Mouse (Mus musculus): ENCODE measurements around the gene Sipa1l1. TPM values are rescaled to one million over a fixed set of nuclear protein-coding genes. Genes with fewer than 3 reads are reported as not detected.
"Not testable (repeated sequence)": the region's sequence is repeated elsewhere in the genome, so short reads cannot be mapped to it uniquely, and the experiment has no call there.

The Sipa1l1 gene
- total RNA-seq, 2 experiments from 2014 or later: 242 to 306 TPM

GRCm38 (mm10) chr12:82171591-82171990 lies 2.5 kb downstream of the Sipa1l1 start:
- intact Hi-C loops (cut with DNase I): loop anchor here (5.0 to 10.0 kb wide), 4 partner anchors 56 to 296 kb away; no protein-coding TSS in a partner anchor
- DNase-seq (ENCODE audit: low spot score in 2 of 2): peak in 1 of 2 experiments; percentile 34

DNA sequence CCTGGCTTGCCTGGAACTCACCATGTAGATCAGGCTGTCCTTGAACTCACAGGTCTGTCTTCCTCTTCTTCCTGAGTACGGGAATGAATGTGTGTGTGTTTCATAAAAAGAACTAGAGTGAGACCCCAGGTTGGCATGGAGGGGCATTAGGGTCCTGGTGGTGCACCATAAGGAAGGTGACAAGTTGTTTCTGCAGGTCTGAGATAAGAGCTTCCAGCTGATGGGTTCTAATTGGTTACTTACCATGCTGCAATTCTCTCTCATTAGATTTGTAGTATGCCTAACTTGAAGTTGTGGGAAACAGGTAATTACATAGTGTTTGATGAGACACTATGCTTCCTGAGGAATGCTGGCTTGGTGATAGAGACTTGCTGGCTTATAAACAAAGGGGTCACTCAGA lies 4.5 kb downstream of the Sipa1l1 start:
- no peak for DNase-seq (ENCODE audit: low spot score in 2 of 2)
- intact Hi-C loops (cut with DNase I): loop anchor here (5.0 to 10.0 kb wide), 4 partner anchors 54 to 294 kb away; no protein-coding TSS in a partner anchor

- intact Hi-C loops (cut with DNase I): loop anchor here (10.0 kb wide), 2 partner anchors 99 to 159 kb away; no protein-coding TSS in a partner anchor
- DNase-seq (ENCODE audit: low spot score in 2 of 2): no peak
Measured at GRCm38 (mm10) chr12:82175709-82176108, 6.6 kb downstream of the Sipa1l1 start.

GRCm38 (mm10) chr12:82178636-82179035 lies 9.5 kb downstream of the Sipa1l1 start:
- intact Hi-C loops (cut with DNase I): loop anchor here (10.0 kb wide), 2 partner anchors 96 to 156 kb away; no protein-coding TSS in a partner anchor
- no peak for DNase-seq (ENCODE audit: low spot score in 2 of 2)

DNA sequence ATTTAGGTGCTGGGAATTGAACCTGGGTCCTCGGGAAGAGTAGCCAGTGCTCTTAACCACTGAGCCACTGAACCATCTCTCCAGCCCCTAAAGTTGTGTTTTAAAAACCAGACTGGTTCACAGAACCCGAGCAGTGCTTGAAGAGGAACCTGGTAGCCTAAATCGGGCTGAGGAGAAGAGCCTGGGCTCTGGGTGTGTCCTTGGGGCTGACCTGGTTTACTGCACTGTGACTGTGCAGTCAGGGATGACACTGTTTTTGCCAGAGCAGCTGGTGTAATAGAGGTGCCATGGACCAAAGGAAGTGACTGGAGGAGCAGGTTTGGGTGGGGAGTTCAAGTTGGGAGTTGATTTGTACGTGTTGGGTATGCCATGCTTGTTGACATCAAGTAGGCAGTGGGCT lies 10.5 kb downstream of the Sipa1l1 start:
- intact Hi-C loops (cut with DNase I): loop anchor here (10.0 kb wide), 2 partner anchors 95 to 155 kb away; no protein-coding TSS in a partner anchor
- no peak for DNase-seq (ENCODE audit: low spot score in 2 of 2)

DNA sequence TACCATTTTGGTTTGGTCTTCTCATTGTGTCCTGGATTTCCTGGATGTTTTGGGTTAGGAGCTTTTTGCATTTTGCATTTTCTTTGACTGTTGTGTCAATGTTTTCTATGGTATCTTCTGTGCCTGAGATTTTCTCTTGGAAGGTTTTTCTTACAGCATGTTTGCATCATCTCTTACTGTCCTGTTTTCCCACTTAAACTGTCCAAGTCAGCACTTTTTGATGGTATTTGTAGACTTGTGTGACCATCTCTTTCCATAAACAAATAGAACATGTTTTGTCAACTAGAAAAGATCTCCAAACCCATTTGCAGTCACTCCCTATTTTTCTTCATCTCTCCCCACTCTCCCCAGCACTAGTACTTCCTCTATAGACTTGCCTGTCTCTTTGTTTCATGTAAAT lies 17.0 kb downstream of the Sipa1l1 start:
- DNase-seq (ENCODE audit: low spot score in 2 of 2); intact Hi-C loops (cut with DNase I): not testable (repeated sequence)

GRCm38 (mm10) chr12:82186740-82187139 lies 17.6 kb downstream of the Sipa1l1 start:
- intact Hi-C loops (cut with DNase I): no loop called here
- no peak for DNase-seq (ENCODE audit: low spot score in 2 of 2)

DNA sequence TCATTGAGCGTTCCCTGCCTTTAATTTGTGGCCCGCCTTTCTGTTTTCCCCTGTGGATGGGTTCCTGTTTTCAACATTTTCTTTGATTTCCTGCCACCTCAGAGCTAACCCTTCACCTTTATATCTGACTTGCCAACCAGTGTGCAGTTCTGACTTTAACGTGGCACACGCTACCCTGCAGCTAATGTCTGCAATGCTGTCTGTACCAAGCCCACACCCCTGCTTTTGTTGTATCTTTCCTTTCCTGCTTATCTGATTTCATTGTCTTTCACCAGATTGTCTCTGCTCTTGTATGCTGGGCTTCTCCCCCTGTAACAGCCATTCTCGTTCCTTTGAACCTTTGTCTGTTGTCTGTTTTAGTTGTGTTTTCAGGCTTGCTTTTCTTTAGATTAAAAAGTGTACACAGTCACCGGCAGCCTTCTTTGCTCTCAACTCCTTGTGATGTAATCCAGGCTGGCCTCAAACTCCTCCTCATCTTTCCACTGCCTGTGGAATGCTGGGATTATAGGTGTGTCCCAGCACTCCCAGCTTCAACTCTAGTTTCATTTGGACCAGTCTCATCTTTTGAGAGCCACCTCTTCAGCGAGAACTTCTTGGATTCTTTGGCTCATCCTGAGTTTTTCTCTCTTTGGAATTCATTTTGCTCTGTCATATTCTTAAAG lies 18.2 kb downstream of the Sipa1l1 start:
- intact Hi-C loops (cut with DNase I): no loop called here

DNA sequence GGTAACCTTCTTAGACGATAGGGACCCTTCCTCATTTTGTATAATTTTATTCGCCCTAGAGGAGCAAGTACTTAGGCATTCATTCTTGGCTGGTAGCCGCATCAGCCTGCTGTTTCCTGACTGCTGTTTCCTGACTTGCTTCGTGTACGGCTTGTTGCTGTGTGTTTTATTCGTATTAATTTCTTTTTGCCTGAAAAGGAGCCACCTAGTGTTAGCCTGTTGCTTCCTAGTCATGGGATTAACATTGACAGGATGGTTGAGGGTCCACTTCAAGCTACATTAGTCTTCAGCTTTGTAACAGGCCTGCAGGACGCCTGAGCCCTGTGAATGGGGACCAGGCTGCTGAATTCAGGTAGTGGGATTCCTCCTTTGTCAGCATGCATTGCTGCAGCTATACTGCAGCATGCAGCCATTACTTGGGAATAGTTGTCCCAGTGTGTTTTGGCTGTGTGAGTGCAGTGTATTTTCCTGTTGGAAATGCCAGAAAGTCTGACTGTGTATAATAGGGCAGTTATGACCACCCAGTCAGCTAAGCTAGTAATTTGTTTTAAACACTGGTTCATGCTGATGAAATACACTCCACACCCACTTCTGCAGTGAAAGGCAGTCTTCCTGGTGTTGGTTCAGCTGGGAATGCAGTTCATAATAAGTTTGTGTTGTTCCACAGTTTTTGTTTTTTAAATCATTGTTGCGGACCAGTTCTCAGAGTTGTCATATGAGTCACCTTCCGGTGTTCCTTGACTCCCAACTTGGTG lies 19.4 kb downstream of the Sipa1l1 start:
- intact Hi-C loops (cut with DNase I): no loop called here
- DNase-seq (ENCODE audit: low spot score in 2 of 2): no peak

More for the DNA sequence above, 18.2 kb downstream of the Sipa1l1 start:
- no peak for DNase-seq (ENCODE audit: low spot score in 2 of 2)

DNA sequence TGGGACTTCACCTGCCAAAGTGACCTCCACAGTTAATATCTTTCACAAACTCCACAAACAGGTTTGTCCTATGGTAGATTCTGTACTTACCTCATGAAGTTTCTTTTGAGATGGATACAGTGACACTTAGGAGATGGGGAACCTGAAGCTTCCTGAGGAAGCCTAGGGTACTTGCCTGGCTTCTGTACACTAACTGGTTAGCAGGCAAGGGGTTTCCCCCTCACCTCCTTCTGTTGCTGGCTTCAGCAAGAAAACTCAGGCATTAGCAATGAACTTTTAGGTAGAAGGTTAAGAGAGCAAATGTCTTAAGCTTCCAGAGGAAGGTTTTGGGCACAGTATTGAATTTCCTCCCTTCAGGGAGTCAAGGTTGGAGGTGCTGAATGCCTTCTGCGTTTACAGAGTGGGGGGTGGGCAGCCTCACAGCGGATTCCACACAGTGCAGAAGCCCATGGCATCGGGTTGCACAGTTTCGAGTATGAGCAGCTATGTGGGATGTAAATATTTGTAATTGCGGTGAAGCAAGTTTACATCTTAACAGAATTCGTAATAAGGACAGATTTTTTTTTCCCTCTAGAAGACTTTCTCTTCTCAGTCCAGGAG lies 20.1 kb downstream of the Sipa1l1 start:
- no peak for DNase-seq (ENCODE audit: low spot score in 2 of 2)
- intact Hi-C loops (cut with DNase I): no loop called here

DNA sequence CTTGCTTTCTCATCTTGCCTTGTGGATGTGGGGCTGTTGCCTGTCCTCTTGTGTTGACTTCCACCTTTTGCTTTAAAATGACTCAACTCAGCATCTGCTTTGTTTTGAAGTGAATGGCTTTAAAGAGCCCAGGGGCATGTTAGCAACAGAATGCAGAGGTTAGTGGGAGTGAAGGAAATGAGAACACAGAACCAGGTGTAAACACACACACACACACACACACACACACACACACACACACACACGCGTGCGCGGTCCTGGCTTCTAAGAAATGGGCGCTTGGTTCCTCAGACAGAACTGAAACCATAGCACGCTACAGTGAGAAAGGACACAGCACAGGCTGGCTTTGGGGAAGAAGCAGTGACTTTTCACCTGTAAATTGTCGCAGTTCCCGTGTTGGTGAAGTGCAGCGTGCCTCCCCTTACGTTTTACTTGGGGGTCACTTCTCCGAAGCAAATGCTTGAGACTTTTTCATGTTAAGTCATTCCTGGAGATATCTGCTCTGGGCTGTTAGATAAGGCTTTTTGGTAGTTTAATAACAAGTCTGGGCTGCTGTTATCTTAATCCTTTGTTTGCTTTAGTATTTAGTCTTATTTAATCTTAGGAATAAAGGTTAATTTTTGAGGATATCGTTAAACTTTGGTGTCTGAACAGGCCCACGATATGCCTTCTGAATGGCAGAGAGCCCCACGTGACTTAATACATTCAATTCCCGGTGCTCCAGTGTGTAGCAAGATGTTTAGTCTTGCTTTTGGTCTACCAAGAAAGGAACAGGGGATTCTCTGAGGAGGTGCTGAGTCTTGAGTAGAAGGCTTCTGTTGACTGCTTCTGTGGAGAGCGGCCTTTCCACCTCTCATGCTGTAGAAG lies 20.8 kb downstream of the Sipa1l1 start:
- no peak for DNase-seq (ENCODE audit: low spot score in 2 of 2)
- intact Hi-C loops (cut with DNase I): no loop called here

GRCm38 (mm10) chr12:82190582-82190965 lies 21.5 kb downstream of the Sipa1l1 start:
- intact Hi-C loops (cut with DNase I): no loop called here
- DNase-seq (ENCODE audit: low spot score in 2 of 2): no peak

DNA sequence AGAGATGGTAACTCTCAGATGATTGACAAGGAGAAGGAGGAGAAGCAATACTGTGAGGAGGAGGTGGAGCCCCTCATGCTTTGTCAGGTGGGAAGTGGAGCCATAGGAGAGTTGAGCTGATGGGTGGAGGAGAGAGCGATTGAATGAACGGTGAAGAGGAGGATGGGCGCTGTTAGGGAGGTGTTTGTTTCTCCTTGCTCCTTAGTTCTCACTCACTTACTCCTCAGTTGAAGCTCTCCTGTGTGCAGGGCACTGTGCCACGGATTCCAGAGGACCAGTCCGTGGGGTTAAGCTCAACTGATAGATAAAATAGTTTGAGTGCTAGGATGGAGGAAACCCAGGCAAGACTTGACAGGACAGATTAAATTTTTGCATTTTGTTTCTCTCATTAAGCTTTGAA lies 22.6 kb downstream of the Sipa1l1 start:
- no peak for DNase-seq (ENCODE audit: low spot score in 2 of 2)
- intact Hi-C loops (cut with DNase I): no loop called here

GRCm38 (mm10) chr12:82192641-82193054 lies 23.5 kb downstream of the Sipa1l1 start:
- intact Hi-C loops (cut with DNase I): no loop called here
- peak in 1 of 2 experiments; percentile 2 for DNase-seq (ENCODE audit: low spot score in 2 of 2)

- DNase-seq (ENCODE audit: low spot score in 2 of 2): peak in 1 of 2 experiments; percentile 1
- intact Hi-C loops (cut with DNase I): no loop called here
Measured at GRCm38 (mm10) chr12:82193476-82193875, 24.4 kb downstream of the Sipa1l1 start.

DNA sequence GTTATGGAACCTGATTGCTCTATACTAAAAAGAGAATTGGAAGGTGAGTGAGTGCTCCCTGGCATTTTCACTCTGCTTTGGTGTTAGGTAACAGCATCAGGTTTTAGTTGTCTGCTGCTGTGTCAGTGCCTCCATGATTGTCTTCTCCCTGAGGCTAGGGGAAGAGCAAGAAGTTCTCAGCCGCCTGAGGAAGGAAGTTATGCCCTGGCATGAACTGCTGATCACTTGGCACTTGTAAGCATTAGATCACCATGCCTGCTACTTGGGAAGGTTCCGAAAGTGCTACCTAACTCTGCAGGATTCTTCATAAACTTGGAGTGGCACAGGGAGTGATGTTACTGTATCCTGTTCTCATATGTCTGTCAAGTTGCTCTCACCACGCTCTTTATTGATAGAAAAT lies 25.8 kb downstream of the Sipa1l1 start:
- intact Hi-C loops (cut with DNase I): no loop called here
- DNase-seq (ENCODE audit: low spot score in 2 of 2): peak in 1 of 2 experiments; percentile 2

DNA sequence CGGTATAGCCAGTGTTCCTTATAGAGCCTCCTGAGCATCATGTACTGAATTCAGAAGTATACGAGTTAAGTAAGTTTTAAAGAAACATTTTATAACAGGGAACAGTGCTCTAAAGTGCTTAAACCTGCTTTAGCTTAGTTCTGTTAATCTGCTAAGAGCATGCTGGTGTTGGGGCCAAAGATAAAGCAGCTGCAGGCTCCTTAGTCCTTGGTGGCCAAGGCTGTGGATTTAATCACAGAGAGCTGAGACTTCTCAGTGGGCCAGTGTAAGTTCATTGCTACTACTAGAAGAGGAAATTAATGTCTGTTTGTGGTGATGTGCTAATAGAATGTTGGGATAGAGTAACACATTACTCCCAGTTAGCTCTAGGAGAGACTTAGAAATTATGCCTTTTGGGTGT lies 27.1 kb downstream of the Sipa1l1 start:
- intact Hi-C loops (cut with DNase I): no loop called here
- no peak for DNase-seq (ENCODE audit: low spot score in 2 of 2)

DNA sequence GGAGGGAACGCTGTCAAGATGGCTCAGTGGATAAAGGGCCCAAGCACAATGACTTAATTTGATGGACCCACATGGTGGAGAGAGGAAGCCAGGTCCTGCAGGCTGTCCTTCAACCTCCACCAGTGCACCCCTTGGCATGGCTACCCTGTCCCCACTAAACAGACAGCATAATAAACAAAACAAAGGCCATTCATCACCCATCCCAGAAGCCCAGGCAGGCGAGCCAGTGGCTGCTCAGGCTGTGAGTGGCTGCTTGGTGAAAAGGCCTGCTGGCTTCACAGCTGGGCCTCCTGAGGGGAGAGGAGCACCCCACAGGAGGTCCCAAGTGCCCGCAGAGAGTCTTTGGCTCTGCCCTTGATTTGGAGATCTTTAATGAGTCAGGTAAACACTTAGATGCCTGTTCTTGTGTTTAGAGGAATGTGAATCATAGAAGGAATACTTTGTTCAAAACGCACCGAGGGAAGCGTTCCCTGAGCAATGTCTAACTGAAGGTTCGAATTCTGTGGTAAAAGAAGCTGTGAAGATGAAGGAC lies 27.6 kb downstream of the Sipa1l1 start:
- DNase-seq (ENCODE audit: low spot score in 2 of 2): peak in 1 of 2 experiments; percentile 2
- intact Hi-C loops (cut with DNase I): no loop called here

DNA sequence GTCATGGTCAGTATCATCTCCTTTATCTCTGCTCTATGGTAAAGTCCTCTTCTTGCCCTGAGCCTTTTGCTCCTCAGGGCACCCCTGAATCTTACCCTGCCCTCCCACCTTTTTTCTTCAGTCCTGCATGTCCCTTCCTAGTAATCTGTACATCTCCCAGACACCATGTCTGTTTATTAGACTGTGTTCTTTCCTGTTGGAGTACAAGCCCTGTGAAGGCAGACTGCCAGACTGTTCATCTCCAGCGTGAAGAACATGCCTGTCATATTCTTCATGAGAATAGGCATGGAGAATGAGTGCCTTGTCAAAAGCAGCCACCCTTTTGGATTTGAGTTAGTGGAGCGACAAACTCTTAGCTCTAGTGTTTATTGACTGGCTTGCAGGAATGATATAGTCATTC lies 28.1 kb downstream of the Sipa1l1 start:
- intact Hi-C loops (cut with DNase I): no loop called here
- peak in 1 of 2 experiments; percentile 1 for DNase-seq (ENCODE audit: low spot score in 2 of 2)
